Mouse (Mus musculus) ES-Bruce4 (cell line): ENCODE measurements around the gene Gimap9. TPM values are rescaled to one million over a fixed set of nuclear protein-coding genes. Genes with fewer than 3 reads are reported as not detected.
"Not testable (repeated sequence)": the region's sequence is repeated elsewhere in the genome, so short reads cannot be mapped to it uniquely, and the experiment has no call there.

Experiments
- H3K27ac ChIP-seq: 2 replicates; pipeline ENCODE4 v1.5.1; 2012; ENCODE audit warnings: low read length, inconsistent platforms; ENCODE audit not compliant: insufficient read depth
- H3K27me3 ChIP-seq: 2 replicates; pipeline ENCODE4 v1.6.1; 2012; ENCODE audit warnings: mild to moderate bottlenecking, low read length, inconsistent platforms; ENCODE audit not compliant: control insufficient read depth, poor library complexity, insufficient read depth, severe bottlenecking
- H3K36me3 ChIP-seq: 2 replicates; pipeline ENCODE4 v1.6.1; 2012; ENCODE audit warnings: inconsistent platforms, mild to moderate bottlenecking, low read length, moderate library complexity; ENCODE audit not compliant: control insufficient read depth, poor library complexity, insufficient read depth, severe bottlenecking
- H3K4me1 ChIP-seq: one replicate; pipeline ENCODE4 v1.8.1; 2011; ENCODE audit warnings: low read length; ENCODE audit not compliant: control insufficient read depth, insufficient read depth
- H3K4me3 ChIP-seq: 2 replicates; pipeline ENCODE4 v1.5.1; 2011; ENCODE audit warnings: low read depth, mild to moderate bottlenecking, low read length
- H3K9ac ChIP-seq: 2 replicates; pipeline ENCODE4 v1.6.1; 2012; ENCODE audit warnings: low read depth, mild to moderate bottlenecking, inconsistent platforms; ENCODE audit not compliant: poor library complexity, severe bottlenecking
- H3K9me3 ChIP-seq: replicated peaks from 2 replicates; pipeline ENCODE4 v1.6.1; 2012; ENCODE audit warnings: mild to moderate bottlenecking, low read length, inconsistent platforms; ENCODE audit not compliant: control insufficient read depth, poor library complexity, insufficient read depth, severe bottlenecking
- CTCF ChIP-seq: IDR thresholded peaks from one replicate; pipeline ENCODE4 v1.8.1; 2011; ENCODE audit warnings: low read depth, low read length
- EP300 ChIP-seq: IDR thresholded peaks from 2 replicates; pipeline ENCODE4 v1.6.1; 2011; ENCODE audit warnings: low read depth, low read length; ENCODE audit not compliant: insufficient read depth
- POLR2A ChIP-seq: IDR thresholded peaks from one replicate; pipeline ENCODE4 v1.8.1; 2011; ENCODE audit warnings: low read length; ENCODE audit not compliant: insufficient read depth
- polyA plus RNA-seq: library from polyadenylated mRNA; stranded (reverse); fragments of >200 nt; gene quantifications from 2 replicates; pipeline ENCODE4 v1.2.4, GENCODE M21; 2011; ENCODE audit warnings: low read depth; ENCODE audit not compliant: missing spikeins, insufficient read depth, insufficient read length

The Gimap9 gene
- polyA plus RNA-seq, 1 experiment = 1.9 TPM

DNA sequence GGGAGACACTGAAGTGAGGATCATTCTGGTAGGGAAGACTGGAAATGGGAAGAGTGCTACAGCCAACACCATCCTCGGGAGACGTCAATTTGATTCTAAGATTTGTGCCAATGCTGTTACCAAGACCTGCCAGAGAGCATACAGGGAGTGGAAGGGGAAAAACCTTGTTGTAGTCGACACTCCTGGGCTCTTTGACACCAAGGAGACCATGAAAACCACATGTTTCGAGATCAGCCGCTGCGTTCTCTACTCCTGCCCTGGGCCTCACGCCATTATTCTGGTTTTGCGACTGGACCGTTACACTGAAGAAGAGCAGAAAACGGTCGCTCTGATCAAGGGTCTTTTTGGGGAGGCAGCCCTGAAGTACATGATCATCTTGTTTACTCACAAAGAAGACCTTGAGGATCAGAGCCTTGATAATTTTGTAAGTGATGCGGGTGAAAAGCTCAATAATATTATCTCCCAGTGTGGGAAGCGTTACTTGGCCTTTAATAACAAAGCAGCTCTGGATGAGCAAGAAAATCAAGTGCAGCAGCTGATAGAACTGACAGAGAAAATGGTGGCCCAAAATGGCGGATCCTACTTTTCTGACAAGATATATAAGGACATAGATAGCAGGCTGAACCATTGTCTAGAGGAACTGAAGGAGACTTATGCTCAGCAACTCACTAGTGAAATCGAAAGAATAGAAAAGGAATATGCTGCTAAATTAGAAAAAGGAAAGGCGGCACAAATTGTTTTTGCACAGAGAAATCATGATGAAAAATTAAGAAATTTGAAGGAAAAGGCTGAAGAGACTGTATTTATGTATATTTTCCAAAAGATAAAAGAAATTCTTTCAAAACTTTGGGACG, 1.8 kb downstream of the Gimap9 start:
- Histone ChIP-seq H3K4me3 (no peak overlapping the region), H3K27ac (no peak overlapping the region), H3K9ac (no peak overlapping the region), H3K9me3 (peaks cover 5% of the 10 kb centered on the region), H3K36me3 (no peaks in the 10 kb centered on the region), H3K4me1 (peaks cover 6% of the 10 kb centered on the region), H3K27me3 (no peaks in the 10 kb centered on the region)
- TF ChIP-seq POLR2A (no peak), EP300 (no peak)

DNA sequence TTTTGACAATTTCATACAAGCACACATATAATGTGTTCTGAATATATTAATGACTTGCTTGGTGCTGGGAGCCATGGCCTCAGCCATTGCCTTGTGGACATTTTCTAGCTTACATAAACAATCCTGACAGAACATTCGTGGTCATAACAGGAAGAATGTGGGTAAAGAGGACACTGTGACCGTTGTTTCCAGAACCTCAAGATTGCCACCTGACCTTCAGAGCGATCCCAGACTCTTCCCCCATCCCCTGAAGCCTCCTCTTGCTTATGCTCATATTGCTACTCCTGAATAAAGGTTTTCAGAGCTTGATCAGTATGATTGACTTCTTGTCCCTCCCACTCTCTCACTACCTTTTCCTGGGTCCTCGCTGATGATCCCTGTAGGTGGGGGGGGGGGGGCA, 2.5 kb downstream of the Gimap9 start:
- Histone ChIP-seq H3K4me3 (no peak overlapping the region), H3K4me1 (peaks cover 6% of the 10 kb centered on the region), H3K9ac (no peak overlapping the region), H3K36me3 (no peaks in the 10 kb centered on the region), H3K9me3 (peaks cover 5% of the 10 kb centered on the region), H3K27ac (no peak overlapping the region), H3K27me3 (no peaks in the 10 kb centered on the region)
- TF ChIP-seq CTCF (no peak), POLR2A (no peak), EP300 (no peak)

DNA sequence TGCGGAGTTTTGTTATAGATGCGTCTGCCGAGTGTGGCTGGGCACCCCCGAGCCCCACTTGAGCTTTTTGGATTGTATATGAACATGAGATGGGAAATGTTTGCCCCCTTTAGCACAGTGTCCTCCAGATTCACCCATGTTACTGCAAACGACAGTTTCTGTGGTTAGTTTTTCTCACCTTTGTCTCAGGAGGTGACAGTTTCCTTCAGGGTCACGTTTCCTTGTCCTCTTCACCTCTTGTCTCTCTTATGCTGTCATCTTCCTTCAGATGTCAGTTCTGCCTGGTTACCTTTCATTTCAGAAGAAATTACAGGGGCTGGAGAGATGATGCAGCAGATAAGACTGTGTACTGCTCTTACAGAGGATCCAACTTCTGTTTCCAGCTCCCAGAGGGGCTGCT, 3.8 kb downstream of the Gimap9 start:
- peaks cover 6% of the 10 kb centered on the region for H3K4me1 ChIP-seq
- H3K27ac ChIP-seq = no peak overlapping the region

DNA sequence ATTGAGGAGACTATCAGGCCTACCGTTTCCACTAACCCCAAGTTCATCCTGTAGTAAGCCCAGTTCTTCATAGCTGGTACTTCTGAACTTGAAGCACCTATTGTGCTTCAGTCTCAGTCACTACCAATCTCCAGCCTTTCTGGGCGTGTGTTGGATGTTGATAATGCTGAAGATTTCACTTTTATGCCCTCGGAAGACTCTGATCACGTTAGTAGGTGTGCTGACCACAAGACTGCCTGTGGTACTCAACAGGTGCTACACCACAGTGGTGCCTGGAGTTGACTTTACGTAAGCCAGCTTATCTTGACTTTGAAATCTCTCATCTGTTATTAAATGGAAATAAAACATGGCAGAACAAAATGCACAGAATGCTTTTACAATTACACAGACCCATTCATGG, 4.5 kb downstream of the Gimap9 start:
- TF ChIP-seq EP300 = no peak
- no peak for TF ChIP-seq CTCF
- no peaks in the 10 kb centered on the region for H3K36me3 ChIP-seq
- no peak overlapping the region for H3K27ac ChIP-seq
- H3K9me3 ChIP-seq = no peaks in the 10 kb centered on the region
- no peaks in the 10 kb centered on the region for H3K27me3 ChIP-seq
- no peak overlapping the region for H3K4me3 ChIP-seq
- H3K9ac ChIP-seq = no peak overlapping the region
- H3K4me1 ChIP-seq = peaks cover 2% of the 10 kb centered on the region

More for the DNA sequence above, 3.8 kb downstream of the Gimap9 start:
- H3K9me3 ChIP-seq = no peaks in the 10 kb centered on the region
- no peak overlapping the region for H3K9ac ChIP-seq
- H3K36me3 ChIP-seq = no peaks in the 10 kb centered on the region
- H3K4me3 ChIP-seq = no peak overlapping the region
- TF ChIP-seq POLR2A = no peak
- no peaks in the 10 kb centered on the region for H3K27me3 ChIP-seq

DNA sequence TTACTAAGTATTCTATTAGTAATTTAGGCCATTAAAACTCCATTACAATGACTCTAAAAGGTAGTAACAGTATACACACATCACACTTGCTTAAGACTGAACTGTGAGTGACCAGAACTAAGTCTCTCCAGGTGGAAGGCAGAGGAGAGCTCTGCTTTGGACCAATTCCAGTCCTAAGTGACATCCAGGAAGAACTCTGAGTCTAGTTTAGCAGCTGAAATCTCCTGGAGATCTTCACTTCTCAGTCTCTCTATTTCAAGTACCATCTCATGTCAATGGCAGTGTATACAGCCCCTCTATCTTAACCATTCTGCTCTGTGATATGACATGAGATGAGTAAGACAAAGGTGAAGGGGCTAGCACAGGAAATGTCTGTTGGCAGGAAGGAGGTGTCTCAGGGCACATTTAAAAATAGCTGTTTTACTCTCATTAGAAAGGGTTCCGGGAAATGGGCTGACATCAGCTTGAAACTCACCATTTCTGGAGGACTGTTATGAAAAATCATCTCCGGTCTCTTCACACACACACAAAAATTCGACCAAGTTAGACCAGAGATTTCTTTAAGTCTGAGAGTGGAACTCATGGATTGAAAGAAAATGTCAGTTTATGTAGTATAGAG, 5.7 kb downstream of the Gimap9 start:
- Histone ChIP-seq H3K36me3 (no peaks in the 10 kb centered on the region), H3K9ac (no peak overlapping the region), H3K9me3 (no peaks in the 10 kb centered on the region), H3K4me1 (no peaks in the 10 kb centered on the region), H3K27me3 (no peaks in the 10 kb centered on the region), H3K4me3 (no peak overlapping the region), H3K27ac (no peak overlapping the region)
- TF ChIP-seq POLR2A (no peak), EP300 (no peak), CTCF (no peak)

DNA sequence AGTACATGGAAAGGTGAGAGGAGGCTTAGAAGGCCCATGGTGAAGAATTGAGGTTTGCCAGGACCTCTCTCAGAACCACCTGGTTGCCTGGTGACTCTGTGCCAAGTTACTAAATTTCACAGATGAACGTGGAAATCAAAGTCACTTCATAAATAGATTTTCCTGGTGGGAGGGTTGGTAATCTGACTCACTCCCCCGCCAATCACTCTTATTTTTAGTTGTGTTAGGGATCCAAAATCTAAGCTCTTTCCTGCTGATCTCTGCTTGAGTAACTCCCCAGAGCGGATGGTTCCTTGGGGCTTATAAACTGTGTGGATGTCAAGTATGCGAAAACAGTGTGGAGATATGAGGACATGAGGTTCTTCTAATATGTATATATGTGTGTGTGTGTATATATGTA, 6.3 kb downstream of the Gimap9 start:
- H3K36me3 ChIP-seq = no peaks in the 10 kb centered on the region
- H3K4me3 ChIP-seq = no peak overlapping the region
- H3K9me3 ChIP-seq = no peaks in the 10 kb centered on the region
- H3K9ac ChIP-seq = no peak overlapping the region
- H3K27ac ChIP-seq = no peak overlapping the region
- no peaks in the 10 kb centered on the region for H3K27me3 ChIP-seq
- TF ChIP-seq EP300 = no peak
- no peaks in the 10 kb centered on the region for H3K4me1 ChIP-seq

DNA sequence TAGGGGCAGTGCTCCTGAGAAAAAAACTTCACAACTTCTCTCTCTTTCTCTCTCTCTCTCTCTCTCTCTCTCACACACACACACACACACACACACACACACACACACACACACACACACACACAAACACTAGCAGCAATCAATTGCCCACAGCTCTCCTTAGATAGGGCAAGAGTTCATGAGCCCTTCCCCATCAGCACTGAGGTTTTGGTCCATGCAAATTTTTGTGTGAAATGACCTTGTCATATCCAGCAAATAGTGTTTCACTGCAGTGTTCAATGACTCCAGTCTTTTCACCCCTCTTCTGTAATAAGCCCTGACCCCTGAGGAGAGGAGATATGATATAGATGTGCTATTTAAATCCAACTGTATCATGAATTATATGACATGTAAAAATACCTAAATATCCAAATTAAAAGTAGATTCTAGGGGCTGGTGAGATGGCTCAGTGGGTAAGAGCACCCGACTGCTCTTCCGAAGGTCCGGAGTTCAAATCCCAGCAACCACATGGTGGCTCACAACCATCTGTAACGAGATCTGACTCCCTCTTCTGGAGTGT, 7.4 kb downstream of the Gimap9 start:
- H3K4me3 ChIP-seq, H3K4me1 ChIP-seq, H3K27ac ChIP-seq, H3K27me3 ChIP-seq, H3K36me3 ChIP-seq, H3K9me3 ChIP-seq, H3K9ac ChIP-seq: not testable (repeated sequence)
